Mouse (Mus musculus) erythroblast, adult 5-6 weeks (primary cell): ENCODE data around the gene Neb. TPM values are rescaled to one million over a fixed set of nuclear protein-coding genes. Genes with fewer than 3 reads are reported as not detected.

Experiments used
- ATAC-seq: replicated peaks from 2 replicates; pipeline ENCODE4 v1.8.0; 2016; ENCODE audit warnings: moderate number of reproducible peaks, mild to moderate bottlenecking, moderate TSS enrichment, inconsistent platforms; ENCODE audit not compliant: poor library complexity, low FRiP score, severe bottlenecking
- total RNA-seq, 2 experiments: library from RNA; stranded (forward) in 1 of 2; stranded (reverse) in 1 of 2; fragments of 150-400 nt in 1 of 2; fragments of 200-764, 138-1000 nt in 1 of 2; gene quantifications; 2 replicates each; pipeline versions ENCODE4 v1.2.3 to v1.2.4; 2015 to 2017; ENCODE audit warnings: low replicate concordance in 2 of 2

Neb gene
- total RNA-seq, 2 experiments from 2014 or later, result not detected

DNA sequence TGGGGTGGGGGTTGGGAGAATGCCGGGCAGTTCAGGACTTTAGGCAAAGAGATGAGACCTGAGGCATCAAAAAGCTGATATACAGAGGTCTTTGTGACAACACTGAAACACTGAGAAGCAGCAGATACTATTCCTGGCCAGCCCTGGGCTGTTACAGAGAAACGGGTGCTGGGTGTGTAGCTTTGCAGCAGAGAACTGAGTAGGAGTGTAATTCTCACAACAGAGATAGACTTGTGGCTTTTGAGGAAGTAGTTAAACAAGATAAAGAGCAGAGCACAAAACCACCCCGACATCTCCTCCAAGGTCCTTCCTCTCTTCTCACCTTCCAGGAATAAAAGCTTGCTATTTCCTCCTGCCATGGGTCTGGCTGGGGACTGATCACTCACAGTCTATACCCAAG is 62.5 kb downstream of the Neb start:
- ATAC-seq, result no peak

- ATAC-seq, result no peak
Measured at GRCm38 (mm10) chr2:52314922-52315730, 63.1 kb downstream of the Neb start.

DNA sequence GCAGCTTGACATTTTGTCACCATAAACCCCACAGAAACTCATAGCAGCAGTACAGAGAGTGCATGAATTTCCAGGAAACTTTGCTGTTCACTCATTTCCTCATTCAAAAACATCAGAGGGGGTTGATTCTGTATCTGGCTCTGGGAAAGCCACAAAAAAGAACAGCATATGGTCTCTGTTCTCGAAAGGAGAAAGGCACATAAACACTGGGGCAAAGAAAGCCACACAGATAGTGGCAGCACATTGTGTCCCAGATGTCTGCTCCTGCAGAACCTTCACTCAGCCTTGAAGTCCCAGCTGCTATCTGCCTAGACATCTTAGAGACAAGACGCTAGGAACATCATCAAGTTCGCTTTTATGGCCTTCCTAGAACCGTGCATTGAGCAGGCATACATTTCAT is 67.5 kb downstream of the Neb start:
- no peak for ATAC-seq

DNA sequence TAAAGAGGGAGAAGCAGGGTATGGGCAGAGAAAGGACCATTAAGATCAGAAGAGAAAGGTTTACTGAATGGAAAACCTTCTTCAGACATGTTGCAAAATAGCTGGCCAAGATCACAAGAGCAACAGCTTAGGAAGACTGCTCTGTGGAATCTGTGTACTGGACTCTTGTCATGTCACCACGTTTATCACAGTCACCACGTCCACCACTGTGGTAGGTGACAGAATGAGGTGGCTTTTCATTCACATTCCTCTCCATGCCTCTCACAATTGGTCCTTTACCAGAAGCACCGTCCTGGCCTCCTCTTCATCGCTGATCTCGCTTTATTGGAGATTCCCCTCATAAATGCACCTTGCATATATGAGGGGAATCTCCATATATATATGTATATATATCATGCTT is 71.6 kb downstream of the Neb start:
- ATAC-seq, result no peak

- no peak for ATAC-seq
Measured at GRCm38 (mm10) chr2:52304554-52304953, 73.7 kb downstream of the Neb start.

DNA sequence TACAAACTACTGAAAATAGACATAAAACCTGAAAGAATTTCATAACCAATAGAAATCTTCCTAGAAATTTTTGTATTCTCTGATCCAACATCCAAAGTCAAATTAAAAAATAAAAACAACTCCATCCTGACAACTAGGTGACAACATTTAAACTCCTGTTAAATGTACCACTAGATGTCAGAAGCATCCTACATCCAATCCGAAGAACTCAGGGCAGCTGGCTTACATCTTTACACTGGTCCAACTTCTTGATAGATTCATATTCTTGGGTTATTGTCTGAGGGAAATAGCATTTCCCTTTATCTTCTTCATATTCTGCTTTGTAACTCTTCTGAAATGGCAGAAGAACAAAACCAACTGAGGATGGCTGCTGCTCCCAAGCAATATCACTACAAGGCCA is 74.9 kb downstream of the Neb start:
- no peak for ATAC-seq

DNA sequence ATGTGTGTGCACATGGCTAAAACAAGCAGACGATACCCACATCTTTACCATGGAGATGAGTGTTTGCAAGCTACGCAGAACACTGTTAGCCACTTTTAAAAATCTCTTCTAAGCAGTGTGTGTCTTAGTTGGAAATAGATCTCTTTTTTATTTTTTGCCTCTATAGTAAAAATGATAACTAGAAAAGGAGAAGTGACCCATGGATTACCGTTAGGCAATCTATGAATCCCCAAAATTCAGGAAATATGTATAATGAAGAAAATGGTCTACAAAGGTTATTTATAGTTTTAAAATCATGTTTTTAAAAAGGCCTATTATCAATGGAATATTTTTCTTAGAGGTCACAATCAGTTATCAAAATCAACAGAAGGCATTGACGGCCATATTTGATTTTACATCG is 80.3 kb downstream of the Neb start:
- ATAC-seq, result no peak

DNA sequence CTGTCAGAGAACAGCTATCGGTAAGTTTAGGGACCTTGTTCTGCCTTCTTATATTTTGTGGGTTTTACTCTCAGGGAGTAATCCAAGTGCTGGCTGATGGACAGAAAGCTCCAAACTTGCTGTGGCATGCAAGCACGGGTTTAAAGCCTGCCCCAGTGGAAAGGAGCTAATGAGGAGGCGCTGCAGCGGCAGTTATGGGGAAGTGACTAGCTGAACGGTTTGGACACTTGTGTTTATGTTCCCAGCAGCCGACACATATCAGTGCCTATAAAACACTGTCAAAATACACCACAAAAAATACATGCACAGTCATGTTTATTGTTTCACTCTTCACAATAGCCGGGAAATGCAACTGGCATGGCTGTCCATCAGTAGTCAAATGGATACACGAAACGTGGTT is 81.5 kb downstream of the Neb start:
- no peak for ATAC-seq

- ATAC-seq, result no peak
Measured at GRCm38 (mm10) chr2:52287436-52287835, 90.8 kb downstream of the Neb start.

DNA sequence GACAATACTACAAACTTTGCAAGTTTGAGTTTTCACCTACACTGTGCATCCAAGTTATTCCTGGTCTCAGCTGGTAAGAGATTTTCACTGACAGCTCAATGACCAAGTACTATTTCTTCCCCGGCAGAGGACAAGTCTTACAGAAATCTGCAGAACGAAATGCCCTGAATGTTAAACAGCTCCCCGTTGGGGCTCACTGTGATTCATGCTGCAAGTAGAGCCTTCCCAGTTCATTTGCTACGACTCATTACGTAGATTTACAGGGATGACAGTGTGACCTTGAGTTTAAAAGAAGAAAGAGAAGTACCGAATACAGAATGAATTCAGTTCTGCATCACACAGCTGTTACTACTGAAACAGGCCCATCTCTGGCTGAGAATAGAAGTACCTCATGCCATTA is 91.9 kb downstream of the Neb start:
- no peak for ATAC-seq

DNA sequence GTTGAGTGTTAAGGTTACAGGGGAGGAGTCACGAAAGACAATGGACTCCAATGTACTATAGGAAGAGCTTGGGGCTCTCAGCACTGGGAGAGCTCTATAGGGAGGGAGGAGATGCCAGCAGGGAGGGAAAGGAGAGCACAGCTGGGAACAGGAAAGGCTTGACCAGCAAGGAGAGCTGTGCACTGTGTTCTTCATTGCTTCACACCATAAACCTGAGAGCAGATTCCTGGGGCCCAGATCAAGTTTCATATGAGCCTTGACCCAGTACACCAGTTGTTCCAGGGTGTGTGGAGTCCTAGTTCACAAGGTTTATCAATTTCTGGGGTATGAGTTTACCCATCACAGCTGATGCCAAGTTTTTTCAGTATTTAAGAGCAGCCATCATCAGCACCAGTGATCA is 106.1 kb downstream of the Neb start:
- ATAC-seq, result no peak

- no peak for ATAC-seq
Measured at GRCm38 (mm10) chr2:52270911-52271310, 107.4 kb downstream of the Neb start.

DNA sequence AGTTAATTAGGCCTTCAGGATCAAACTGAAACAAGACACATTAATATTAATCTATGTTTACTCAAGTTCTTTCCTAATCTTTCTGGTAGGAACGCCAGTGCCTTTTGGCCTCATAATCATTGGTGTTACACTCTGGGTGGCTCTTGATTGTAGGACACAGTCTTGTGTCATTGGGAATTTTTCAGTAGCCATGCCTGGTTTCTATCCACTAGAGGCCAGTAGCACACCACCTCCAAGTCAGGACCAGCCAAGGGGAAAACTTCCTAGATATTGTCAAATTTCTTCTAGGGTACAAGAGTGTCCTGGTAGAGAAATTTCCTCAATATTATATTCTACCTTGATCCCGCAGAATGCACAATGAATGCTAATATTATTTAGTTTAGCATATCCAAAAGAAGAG is 116.1 kb downstream of the Neb start:
- no peak for ATAC-seq

DNA sequence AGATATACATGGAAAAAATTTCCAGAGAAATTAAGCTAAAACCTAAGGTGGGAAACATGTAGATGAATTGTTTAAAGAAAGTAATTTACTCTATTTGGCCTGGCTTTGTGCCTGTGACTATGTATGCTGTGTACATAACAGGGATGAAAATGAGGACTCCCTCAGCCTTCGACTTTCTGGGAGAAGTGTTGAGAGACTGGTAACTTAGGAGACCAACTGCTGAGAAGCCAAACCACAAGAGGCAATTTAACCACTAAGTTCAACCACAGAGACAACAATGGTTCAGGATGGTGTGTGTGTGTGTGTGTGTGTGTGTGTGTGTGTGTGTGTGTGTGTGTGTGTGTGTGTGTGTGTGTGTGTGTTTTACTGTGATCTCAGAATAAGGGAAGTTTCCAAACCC is 126.2 kb downstream of the Neb start:
- no peak for ATAC-seq

GRCm38 (mm10) chr2:52248316-52248826 is 129.9 kb downstream of the Neb start:
- no peak for ATAC-seq

GRCm38 (mm10) chr2:52245091-52245490 is 133.2 kb downstream of the Neb start:
- ATAC-seq, result no peak

GRCm38 (mm10) chr2:52242691-52243090 is 135.6 kb downstream of the Neb start:
- no peak for ATAC-seq

DNA sequence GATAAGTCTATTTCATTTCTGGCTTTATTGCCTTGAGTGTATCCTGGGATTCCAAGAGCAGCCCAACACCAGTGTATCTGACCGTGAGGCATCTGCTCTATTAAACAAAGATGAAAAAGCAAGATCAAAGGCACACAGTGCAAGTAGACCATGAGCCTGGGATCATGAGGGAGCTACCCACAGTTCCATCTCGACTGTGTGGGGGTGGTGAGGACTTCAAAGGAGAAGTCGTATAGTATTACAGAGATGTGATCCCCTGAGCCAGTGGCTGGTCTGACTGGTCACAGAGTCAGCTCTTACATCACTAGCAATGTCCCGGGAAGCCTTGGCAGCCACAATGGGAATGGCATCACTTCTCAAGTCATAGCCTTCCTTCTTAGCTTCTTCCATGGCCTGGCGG is 140.4 kb downstream of the Neb start:
- no peak for ATAC-seq

DNA sequence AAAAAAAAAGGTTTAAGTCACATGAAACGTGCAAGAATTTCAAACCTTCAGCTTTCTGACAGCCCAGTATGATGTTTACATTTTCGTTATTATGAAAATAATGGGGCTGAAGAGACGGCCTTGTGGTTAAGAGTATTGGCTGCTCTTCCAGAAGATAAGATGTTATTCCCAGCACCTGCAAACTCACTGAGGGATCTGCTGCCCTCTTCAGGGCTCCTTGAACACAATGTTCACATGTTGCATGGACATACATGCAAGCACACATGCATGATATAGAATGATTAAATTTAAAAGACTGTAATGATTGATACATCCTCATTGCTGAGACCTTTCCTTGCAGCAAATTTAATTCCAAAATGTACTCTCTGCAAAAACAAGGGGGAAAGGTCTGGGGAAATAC is 150.7 kb downstream of the Neb start:
- no peak for ATAC-seq

DNA sequence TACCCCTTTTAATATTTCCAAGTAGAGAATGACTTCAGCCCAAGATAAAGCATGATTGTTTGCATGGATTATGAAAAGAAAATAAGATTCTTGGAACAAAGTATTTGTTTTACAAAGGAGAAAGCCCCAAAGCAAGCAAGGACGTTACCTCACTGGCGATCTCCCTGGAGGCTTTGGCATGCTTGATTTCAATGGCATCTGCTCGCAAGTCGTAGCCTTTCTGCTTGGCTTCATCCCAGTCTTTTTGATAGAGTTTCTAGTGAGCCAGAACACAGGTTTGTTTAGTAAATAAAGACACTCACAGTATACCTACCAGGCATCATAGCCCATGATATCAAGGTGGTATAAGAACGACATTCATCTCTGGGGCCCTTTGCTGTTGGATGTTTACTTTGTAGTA is 153.9 kb downstream of the Neb start:
- ATAC-seq, result no peak

GRCm38 (mm10) chr2:52220074-52220473 is 158.2 kb downstream of the Neb start:
- no peak for ATAC-seq

- ATAC-seq, result no peak
Measured at GRCm38 (mm10) chr2:52215945-52216344, 162.3 kb downstream of the Neb start.
